Comparison of ENCODE assay signal across 9 mouse cellular contexts in genomic region chr4:134388397-134388796, GRCm38 (mm10). TPM values are rescaled to one million over a fixed set of nuclear protein-coding genes. Genes with fewer than 3 reads are reported as not detected.
A peak's percentile ranks its signal among the peaks of the same experiment; 100 is the strongest.
DNase-seq lines count a peak whose midpoint lies in the region; ATAC-seq and TF ChIP-seq lines count a peak whose summit lies in the region.
"Had no signal": no experiment of that assay in that cellular context is flagged by ENCODE, and none has a peak within 500 bp of the region (broad histone marks: within the 10 kb centered on the region; RNA-seq: fewer than 3 reads in every experiment).

No protein-coding gene starts in this region.

- H3K4me2 ChIP-seq in hindbrain, postnatal 0 days (ENCODE audit: low read depth, low read length), result no peak overlapping the region

- H3K27ac ChIP-seq in heart, embryonic 10.5 days, result no peak overlapping the region
- no peak overlapping the region for H3K27ac ChIP-seq in cerebellum, adult 2 months (ENCODE audit: insufficient read depth, low read length)
- no peak overlapping the region for H3K27ac ChIP-seq in hindbrain, postnatal 0 days

- peak; percentile 48 to 83 for DNase-seq in heart, adult 18-20 months
- DNase-seq in heart, embryonic 10.5 days (ENCODE audit: low spot score), result no peak
- DNase-seq in right cerebral cortex, postnatal 14 days, result peak; percentile 69
- DNase-seq in right cerebral cortex, adult 18-20 months, result no peak
- peak; percentile 55 to 71 for DNase-seq in cerebellum, adult 2 months
- DNase-seq in hindbrain, postnatal 0 days (ENCODE audit: low spot score), result peak; percentile 76
- peak; percentile 86 for DNase-seq in thymus, postnatal 4 days

- H3K36me3 ChIP-seq in heart, embryonic 10.5 days, result no peaks in the 10 kb centered on the region
- H3K36me3 ChIP-seq in hindbrain, postnatal 0 days (ENCODE audit: insufficient read depth, low read length), result no peaks in the 10 kb centered on the region

- H3K4me3 ChIP-seq in heart, embryonic 10.5 days, result no peak overlapping the region
- H3K4me3 ChIP-seq in cerebellum, adult 2 months (replicated peaks; ENCODE audit: insufficient read depth, low read depth, low read length), result no peak overlapping the region
- H3K4me3 ChIP-seq in hindbrain, postnatal 0 days (ENCODE audit: low read length), result no peak overlapping the region

- no peaks in the 10 kb centered on the region for H3K27me3 ChIP-seq in heart, embryonic 10.5 days (ENCODE audit: insufficient read depth, poor library complexity, severe bottlenecking)
- H3K27me3 ChIP-seq in cerebellum, adult 2 months (ENCODE audit: control insufficient read depth, insufficient read depth, low read length), result no peaks in the 10 kb centered on the region
- no peaks in the 10 kb centered on the region for H3K27me3 ChIP-seq in hindbrain, postnatal 0 days (ENCODE audit: insufficient read depth, low read length)

- WGBS in heart, embryonic 10.5 days, result 20% methylated on average over 5 of the region's 5 CpGs
- 18% methylated on average over 5 of the region's 5 CpGs for whole genome bisulfite sequencing in cerebellum, adult 2 months
- 13% methylated on average over 5 of the region's 5 CpGs for WGBS in hindbrain, postnatal 0 days

- no peak overlapping the region for H3K9ac ChIP-seq in hindbrain, postnatal 0 days (replicated peaks; ENCODE audit: low read length)

- no peaks in the 10 kb centered on the region for H3K9me3 ChIP-seq in heart, embryonic 10.5 days
- no peaks in the 10 kb centered on the region for H3K9me3 ChIP-seq in hindbrain, postnatal 0 days (ENCODE audit: low read length)

- peaks cover 9% of the 10 kb centered on the region; the same call in 1 of the 2 replicates for H3K4me1 ChIP-seq in heart, embryonic 10.5 days
- no peaks in the 10 kb centered on the region for H3K4me1 ChIP-seq in cerebellum, adult 2 months (ENCODE audit: control insufficient read depth, insufficient read depth, low read length)
- no peaks in the 10 kb centered on the region for H3K4me1 ChIP-seq in hindbrain, postnatal 0 days (ENCODE audit: insufficient read depth, low read length)

- TF ChIP-seq CTCF in cerebellum, adult 2 months (IDR thresholded peaks at IDR 0.05; ENCODE audit: borderline replicate concordance, insufficient read depth, low read depth, low read length), result peak; percentile 73
- TF ChIP-seq CTCF in hindbrain, postnatal 0 days (IDR thresholded peaks at IDR 0.05; ENCODE audit: low read depth), result peak; percentile 82

- ATAC-seq in hindbrain, postnatal 0 days, result no peak
- peak; percentile 81 for ATAC-seq in megakaryocyte progenitor cell, adult 5-6 weeks (replicated peaks; ENCODE audit: poor library complexity)

- no peak for TF ChIP-seq POLR2A in cerebellum, adult 2 months (IDR thresholded peaks at IDR 0.05; ENCODE audit: borderline replicate concordance, insufficient read depth, low read length)

RNA-seq across cellular contexts. Expression of gene Extl1, which starts 4.7 kb away (rescaled TPM):
- 10 to 100 TPM; 19.7 to 19.8 TPM for total RNA-seq in heart, adult 18-20 months (2021)
- polyA plus RNA-seq in heart, embryonic 10.5 days (2016; fragmentation: Nextera tagmentation; extraction: Ambion mirVana), result 1.9 and 2.8 TPM in 2 replicates
- 10.3 and 13.0 TPM in 2 replicates for polyA plus RNA-seq in cerebellum, adult 2 months (2012; rRNA removed)
- total RNA-seq in hindbrain, postnatal 0 days (2014; rRNA removed), result 0.54 and 1.8 TPM in 2 replicates
- 0.39 and 0.66 TPM in 2 replicates for polyA plus RNA-seq in hindbrain, postnatal 0 days (2015; fragmentation: Nextera tagmentation; extraction: Ambion mirVana)
- not detected in 2 replicates for total RNA-seq in megakaryocyte progenitor cell, adult 5-6 weeks (2015)
- total RNA-seq in megakaryocyte progenitor cell, adult 5-6 weeks (2017), result not detected in 2 replicates

RNA-seq across cellular contexts. Expression of gene Pafah2, which starts 7.7 kb away (rescaled TPM):
- total RNA-seq in heart, adult 18-20 months (2021), result 1 to 10 TPM; 6.1 to 7.9 TPM
- 8.0 and 9.6 TPM in 2 replicates for polyA plus RNA-seq in heart, embryonic 10.5 days (2016; fragmentation: Nextera tagmentation; extraction: Ambion mirVana)
- 7.1 and 8.9 TPM in 2 replicates for polyA plus RNA-seq in cerebellum, adult 2 months (2012; rRNA removed)
- 12.1 and 17.9 TPM in 2 replicates for total RNA-seq in hindbrain, postnatal 0 days (2014; rRNA removed)
- polyA plus RNA-seq in hindbrain, postnatal 0 days (2015; fragmentation: Nextera tagmentation; extraction: Ambion mirVana), result 5.3 and 6.7 TPM in 2 replicates
- total RNA-seq in megakaryocyte progenitor cell, adult 5-6 weeks (2015), result 14.0 and 21.2 TPM in 2 replicates
- total RNA-seq in megakaryocyte progenitor cell, adult 5-6 weeks (2017), result 14.5 and 16.2 TPM in 2 replicates

RNA-seq across cellular contexts. Expression of gene Slc30a2, which starts 45.4 kb away (rescaled TPM):
- total RNA-seq in heart, adult 18-20 months (2021), result under 1 TPM; 0.30 to 0.72 TPM
- polyA plus RNA-seq in heart, embryonic 10.5 days (2016; fragmentation: Nextera tagmentation; extraction: Ambion mirVana), result 0.09 and 0.36 TPM in 2 replicates
- 0.13 and 0.20 TPM in 2 replicates for polyA plus RNA-seq in cerebellum, adult 2 months (2012; rRNA removed)
- total RNA-seq in hindbrain, postnatal 0 days (2014; rRNA removed), result 0.43 TPM in 1 of 2 replicates, not detected in the other
- 0.09 and 0.18 TPM in 2 replicates for polyA plus RNA-seq in hindbrain, postnatal 0 days (2015; fragmentation: Nextera tagmentation; extraction: Ambion mirVana)
- 0.07 and 0.15 TPM in 2 replicates for total RNA-seq in megakaryocyte progenitor cell, adult 5-6 weeks (2015)
- total RNA-seq in megakaryocyte progenitor cell, adult 5-6 weeks (2017), result not detected in 2 replicates
- total RNA-seq: left cerebral cortex, postnatal 36 days had no signal

Comparison
In these comparisons a context has a peak if more than half of its experiments do, and no peak if none do; other contexts are left out.
1. DNase-seq: peak in heart, adult 18-20 months (2 of 2), right cerebral cortex, postnatal 14 days (single experiment), cerebellum, adult 2 months (2 of 2), hindbrain, postnatal 0 days (single experiment) and thymus, postnatal 4 days (single experiment); none in heart, embryonic 10.5 days (single experiment) and right cerebral cortex, adult 18-20 months (single experiment).